Mouse (Mus musculus) CH12.LX (cell line): ENCODE data around the gene Tspan14.

ENCODE experiments used
- BHLHE40 ChIP-seq: IDR thresholded peaks from 2 replicates; pipeline ENCODE4 v1.6.1; 2011; ENCODE audit warnings: mild to moderate bottlenecking, low read depth, low read length, improper control_type of control experiment
- ELF1 ChIP-seq: IDR thresholded peaks from 2 replicates; pipeline ENCODE4 v1.6.1; 2014; ENCODE audit warnings: low read depth, mild to moderate bottlenecking, inconsistent platforms, low read length, improper control_type of control experiment
- EP300 ChIP-seq: IDR thresholded peaks from 2 replicates; pipeline ENCODE4 v1.6.1; 2011; ENCODE audit warnings: low read length, improper control_type of control experiment
- ETS1 ChIP-seq: conservative IDR thresholded peaks from 2 replicates; pipeline ENCODE4 v1.6.1; 2012; ENCODE audit warnings: low read depth, mild to moderate bottlenecking, inconsistent platforms, low read length, improper control_type of control experiment, moderate library complexity
- HCFC1 ChIP-seq: IDR thresholded peaks from 2 replicates; pipeline ENCODE4 v1.6.1; 2012; ENCODE audit warnings: low read depth, mild to moderate bottlenecking, inconsistent platforms, low read length, improper control_type of control experiment
- MAFK ChIP-seq: IDR thresholded peaks from 2 replicates; pipeline ENCODE4 v1.6.1; 2011; ENCODE audit warnings: low read length, improper control_type of control experiment; ENCODE audit not compliant: insufficient replicate concordance
- POLR2A ChIP-seq: IDR thresholded peaks from 2 replicates; pipeline ENCODE4 v1.6.1; 2011; ENCODE audit warnings: low read depth, mild to moderate bottlenecking, improper control_type of control experiment, low read length
- RAD21 ChIP-seq: IDR thresholded peaks from 2 replicates; pipeline ENCODE4 v1.6.1; 2011; ENCODE audit warnings: low read depth, mild to moderate bottlenecking, low read length, improper control_type of control experiment, moderate library complexity
- RCOR1 ChIP-seq: conservative IDR thresholded peaks from 2 replicates; pipeline ENCODE4 v1.6.1; 2012; ENCODE audit warnings: low read depth, mild to moderate bottlenecking, inconsistent platforms, low read length, improper control_type of control experiment
- SIN3A ChIP-seq: IDR thresholded peaks from 2 replicates; pipeline ENCODE4 v1.6.1; 2012; ENCODE audit warnings: low read length, improper control_type of control experiment, inconsistent platforms
- TBP ChIP-seq: conservative IDR thresholded peaks from 2 replicates; pipeline ENCODE4 v1.6.1; 2011; ENCODE audit warnings: low read depth, low read length, improper control_type of control experiment
- USF1 ChIP-seq: IDR thresholded peaks from 2 replicates; pipeline ENCODE4 v1.6.1; 2014; ENCODE audit warnings: low read depth, mild to moderate bottlenecking, inconsistent platforms, low read length, improper control_type of control experiment
- ZMIZ1 ChIP-seq: IDR thresholded peaks from 2 replicates; pipeline ENCODE4 v1.6.1; 2012; ENCODE audit warnings: low read depth, mild to moderate bottlenecking, inconsistent platforms, low read length, improper control_type of control experiment

- TF ChIP-seq USF1 (no peak), RAD21 (no peak), BHLHE40 (no peak), EP300 (no peak), ZMIZ1 (no peak), POLR2A (no peak), ETS1 (no peak), HCFC1 (no peak), RCOR1 (no peak), ELF1 (no peak), TBP (no peak), SIN3A (no peak), MAFK (no peak)
Observed at GRCm38 (mm10) chr14:40979723-40980122, 13.1 kb upstream of the Tspan14 start.
